Mouse (Mus musculus) cerebellum, adult 9-11 months (tissue): Measurements from ENCODE around the gene Erich3.

Source experiments
- DNase-seq: peaks from one replicate; pipeline ENCODE4 v3.0.0; 2022

Erich3 gene

GRCm38 (mm10) chr3:154682570-154682969 lies 18.9 kb downstream of the Erich3 start:
- no peak for DNase-seq

- DNase-seq, result no peak
Measured at GRCm38 (mm10) chr3:154683667-154684066, 20.0 kb downstream of the Erich3 start.

- no peak for DNase-seq
Measured at GRCm38 (mm10) chr3:154690260-154690659, 26.6 kb downstream of the Erich3 start.

GRCm38 (mm10) chr3:154691897-154692571 lies 28.4 kb downstream of the Erich3 start:
- peak; percentile 86 for DNase-seq

- DNase-seq, result no peak
Measured at GRCm38 (mm10) chr3:154692572-154692922, 28.9 kb downstream of the Erich3 start.

GRCm38 (mm10) chr3:154693902-154694301 lies 30.2 kb downstream of the Erich3 start:
- DNase-seq, result no peak

GRCm38 (mm10) chr3:154696611-154697010 lies 33.0 kb downstream of the Erich3 start:
- no peak for DNase-seq

GRCm38 (mm10) chr3:154698907-154699306 lies 35.2 kb downstream of the Erich3 start:
- no peak for DNase-seq

- DNase-seq, result no peak
Measured at GRCm38 (mm10) chr3:154700296-154700695, 36.6 kb downstream of the Erich3 start.

- no peak for DNase-seq
Measured at GRCm38 (mm10) chr3:154700735-154701134, 37.1 kb downstream of the Erich3 start.

- DNase-seq, result no peak
Measured at GRCm38 (mm10) chr3:154704755-154705154, 41.1 kb downstream of the Erich3 start.

GRCm38 (mm10) chr3:154708150-154708549 lies 44.5 kb downstream of the Erich3 start:
- no peak for DNase-seq

- peak; percentile 78 for DNase-seq
Measured at GRCm38 (mm10) chr3:154723198-154723597, 59.5 kb downstream of the Erich3 start.

GRCm38 (mm10) chr3:154731431-154731830 lies 67.8 kb downstream of the Erich3 start:
- DNase-seq, result no peak

- DNase-seq, result no peak
Measured at GRCm38 (mm10) chr3:154741496-154741895, 77.8 kb downstream of the Erich3 start.

- no peak for DNase-seq
Measured at GRCm38 (mm10) chr3:154742927-154743326, 79.3 kb downstream of the Erich3 start.

- DNase-seq, result no peak
Measured at GRCm38 (mm10) chr3:154744317-154744716, 80.7 kb downstream of the Erich3 start.

- no peak for DNase-seq
Measured at GRCm38 (mm10) chr3:154754505-154754904, 90.8 kb downstream of the Erich3 start.

- no peak for DNase-seq
Measured at GRCm38 (mm10) chr3:154755225-154755624, 91.6 kb downstream of the Erich3 start.

GRCm38 (mm10) chr3:154758089-154758488 lies 94.4 kb downstream of the Erich3 start:
- no peak for DNase-seq

GRCm38 (mm10) chr3:154761108-154761507 lies 97.4 kb downstream of the Erich3 start:
- DNase-seq, result no peak

GRCm38 (mm10) chr3:154763374-154763773 lies 99.7 kb downstream of the Erich3 start:
- DNase-seq, result no peak

- DNase-seq, result no peak
Measured at GRCm38 (mm10) chr3:154764115-154764514, 100.5 kb downstream of the Erich3 start.

GRCm38 (mm10) chr3:154766321-154766720 lies 102.7 kb downstream of the Erich3 start:
- DNase-seq, result no peak

GRCm38 (mm10) chr3:154771651-154772050 lies 108.0 kb downstream of the Erich3 start:
- no peak for DNase-seq
